Mouse (Mus musculus) adrenal gland, postnatal 4 days (tissue): ENCODE results near the gene Opcml. TPM values are rescaled to one million over a fixed set of nuclear protein-coding genes. Genes with fewer than 3 reads are reported as not detected.

Experiments used
- DNase-seq, 2 experiments: peaks; one replicate each; pipeline ENCODE4 v3.0.0; 2021 to 2022; ENCODE audit warnings: low spot score in 2 of 2, mixed read lengths in 2 of 2
- long read RNA-seq, 2 experiments: library from polyadenylated mRNA; stranded (forward); transcript quantifications; one replicate each; pipeline ENCODE4 v2.0.0; 2021
- total RNA-seq, 2 experiments: library from RNA; stranded (reverse); gene quantifications; 2 replicates each; pipeline ENCODE4 v1.2.3; 2021

Gene Opcml
- 1 to 10 TPM; 1.8 to 2.6 TPM for total RNA-seq
- long read RNA-seq, experiment 1: 0 reads
- long read RNA-seq, experiment 2: 0 reads

DNA sequence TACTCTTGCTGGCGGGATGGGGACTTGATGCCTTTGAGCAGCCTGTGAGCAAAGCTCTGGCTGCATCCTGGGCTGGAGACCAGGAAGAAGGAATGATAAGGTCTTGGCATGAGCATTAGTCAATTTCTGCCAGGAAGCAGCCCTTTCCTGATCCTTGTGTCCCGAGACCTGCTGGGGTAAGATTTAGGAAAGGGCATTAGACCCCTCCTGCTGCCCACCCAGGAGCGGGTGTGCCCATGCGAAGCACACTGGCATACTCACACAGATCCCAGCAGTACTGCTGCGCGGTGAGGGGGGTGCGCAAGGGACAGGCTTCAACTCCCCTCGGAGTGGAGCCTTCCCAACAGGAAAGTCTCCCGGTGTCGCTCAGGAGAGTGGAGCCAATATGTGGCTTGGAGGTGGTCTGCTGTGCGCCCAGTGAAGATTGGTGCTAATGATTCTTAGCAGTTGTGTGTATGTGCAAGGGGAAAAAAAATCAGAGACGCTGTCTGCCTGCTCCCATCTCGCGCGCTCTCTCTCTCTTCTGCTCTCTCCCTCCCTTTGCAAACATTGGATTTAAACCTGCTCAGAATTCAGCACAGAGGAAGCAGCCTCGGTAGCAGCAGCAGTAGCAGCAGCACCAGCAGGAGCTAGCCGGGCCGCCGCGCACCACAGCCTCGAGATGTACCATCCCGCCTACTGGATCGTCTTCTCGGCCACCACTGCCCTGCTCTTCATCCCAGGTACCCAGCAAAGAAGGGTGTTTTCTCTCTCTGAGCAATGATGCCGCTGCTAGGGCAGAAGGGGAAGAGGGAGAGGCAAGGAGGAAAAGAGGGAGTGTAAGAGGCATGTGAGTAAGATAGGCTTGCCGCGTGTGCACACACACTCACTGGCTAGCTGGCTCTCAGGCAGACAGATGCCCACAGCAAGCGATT, at the start of gene Opcml:
Opcml (plus strand) TSS at position 51 of the 914 bp plus-strand sequence.
- DNase-seq: no peak

GRCm38 (mm10) chr9:27758709-27759108, 31.9 kb upstream of the Opcml start:
- no peak for DNase-seq

- no peak for DNase-seq
Observed at GRCm38 (mm10) chr9:27761196-27761595, 29.4 kb upstream of the Opcml start.

GRCm38 (mm10) chr9:27766446-27766845, 24.1 kb upstream of the Opcml start:
- DNase-seq: no peak

DNA sequence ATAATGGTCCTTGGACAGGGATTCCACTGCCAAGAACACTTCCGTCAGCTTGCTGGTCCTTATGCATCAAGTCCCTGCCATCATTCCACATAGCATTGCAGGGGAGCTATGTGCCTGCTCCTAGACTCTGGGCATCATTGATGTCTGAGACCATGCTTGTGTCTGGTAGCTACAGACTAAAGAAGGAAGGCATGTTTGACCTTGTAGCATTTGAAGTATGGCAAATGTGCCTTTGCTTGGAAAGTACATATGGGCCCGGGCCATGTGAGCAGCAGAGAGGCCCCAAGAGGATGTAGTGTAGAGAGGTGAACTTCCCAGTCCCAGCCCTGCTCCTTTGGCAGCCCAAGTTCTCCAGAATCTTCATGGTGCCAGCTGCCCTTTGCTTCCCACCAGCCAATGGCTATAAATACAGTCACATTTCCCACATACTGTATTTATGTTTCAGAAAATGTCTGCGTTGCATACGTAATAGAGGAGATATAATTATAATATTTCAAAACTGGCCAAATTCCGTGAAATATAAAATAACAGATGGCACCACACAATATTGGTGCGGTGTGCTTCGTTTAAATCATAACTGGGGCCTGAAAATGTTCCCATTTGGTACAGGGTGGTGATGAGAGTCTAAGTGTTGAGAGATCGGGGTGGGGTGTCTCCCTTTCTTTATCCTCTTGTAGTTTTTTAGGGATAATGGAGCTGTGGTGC, 23.2 kb upstream of the Opcml start:
- no peak for DNase-seq

- no peak for DNase-seq
Observed at GRCm38 (mm10) chr9:27768788-27769187, 21.8 kb upstream of the Opcml start.

DNA sequence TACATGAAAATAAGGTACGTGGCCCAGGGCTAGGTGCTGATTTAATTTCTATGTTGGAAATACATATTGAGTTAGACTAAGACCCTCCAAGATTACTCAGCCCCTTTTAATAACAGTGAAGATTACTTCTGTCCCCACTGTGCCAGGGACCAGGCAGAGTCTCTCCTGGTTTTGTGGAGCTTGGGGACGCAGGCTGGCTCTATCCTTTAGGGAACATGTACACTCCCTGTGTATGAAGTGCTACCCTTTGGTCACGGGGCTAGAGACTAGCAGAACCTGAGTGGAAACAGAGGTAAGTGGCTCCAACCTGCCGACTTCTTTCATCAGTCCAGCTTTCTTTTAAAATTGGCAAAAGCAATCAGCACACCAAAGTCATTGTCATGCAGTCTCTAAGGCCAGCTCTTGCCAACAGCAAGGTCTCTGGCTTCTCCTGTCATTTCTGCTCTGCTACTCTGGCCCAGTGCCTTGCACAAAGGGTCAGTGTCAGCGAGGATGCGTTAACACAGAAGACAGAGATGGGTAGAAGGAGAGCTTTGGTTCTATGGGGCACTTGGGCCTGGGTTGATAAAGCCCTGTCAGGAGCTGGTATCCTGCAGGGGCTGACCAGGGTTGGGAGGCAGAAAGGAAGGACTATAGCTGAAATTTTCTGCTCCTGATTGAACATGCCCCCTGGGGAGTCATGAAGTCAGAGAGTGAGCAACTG, 9.1 kb upstream of the Opcml start:
- no peak for DNase-seq

DNA sequence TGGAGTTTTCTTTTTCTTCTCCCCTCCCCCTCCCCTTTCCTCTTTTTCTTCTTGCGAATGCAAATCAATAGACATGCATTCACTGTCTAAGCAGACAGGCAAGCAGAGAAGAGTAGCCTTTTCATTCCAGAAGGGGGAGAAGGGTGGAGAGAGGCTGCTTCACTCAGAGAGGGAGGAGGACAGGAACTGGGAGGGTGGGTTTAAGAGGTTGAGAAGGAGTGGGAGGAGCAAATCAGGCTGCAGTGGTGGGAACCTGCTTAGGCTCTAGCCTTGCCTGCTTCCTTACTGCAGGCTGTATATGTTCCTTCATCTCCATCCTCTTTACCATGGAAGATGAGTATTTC, 8.6 kb upstream of the Opcml start:
- DNase-seq: no peak

DNA sequence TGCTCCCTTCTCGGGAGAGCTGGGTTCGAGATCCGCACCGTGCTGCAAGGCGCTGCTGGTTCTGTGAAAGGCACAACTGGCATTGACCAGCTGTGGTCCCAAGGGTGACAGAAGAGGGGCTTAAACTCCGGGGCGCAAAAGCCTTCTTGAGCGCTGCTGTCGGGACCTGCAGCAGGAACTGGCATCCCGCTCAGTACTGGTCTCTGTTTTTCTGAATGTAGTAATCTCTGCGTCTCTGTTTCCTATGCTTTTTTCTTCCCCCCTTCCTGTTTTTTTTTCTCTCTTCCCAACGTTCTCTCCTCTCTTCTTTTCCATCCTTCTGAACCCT, 1.0 kb downstream of the Opcml start:
- DNase-seq: no peak

DNA sequence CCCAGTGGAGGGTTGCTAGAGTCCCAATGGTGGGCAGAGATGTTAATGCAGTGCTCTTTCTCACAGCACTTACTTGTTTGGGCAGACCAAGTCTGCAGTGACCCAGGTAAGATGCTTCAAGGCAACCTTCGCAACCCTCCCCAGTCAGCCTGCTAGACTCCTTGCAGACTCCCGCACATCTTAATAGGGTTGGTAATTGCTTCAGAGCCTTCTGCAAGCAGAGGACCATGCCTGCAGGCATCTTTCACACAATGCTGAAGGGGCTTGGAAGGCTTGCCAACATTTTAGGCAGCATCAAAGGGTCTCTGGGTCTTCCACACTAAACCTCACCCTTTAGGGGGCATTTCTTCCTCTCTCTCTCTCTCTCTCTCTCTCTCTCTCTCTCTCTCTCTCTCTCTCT, 1.7 kb downstream of the Opcml start:
- no peak for DNase-seq

DNA sequence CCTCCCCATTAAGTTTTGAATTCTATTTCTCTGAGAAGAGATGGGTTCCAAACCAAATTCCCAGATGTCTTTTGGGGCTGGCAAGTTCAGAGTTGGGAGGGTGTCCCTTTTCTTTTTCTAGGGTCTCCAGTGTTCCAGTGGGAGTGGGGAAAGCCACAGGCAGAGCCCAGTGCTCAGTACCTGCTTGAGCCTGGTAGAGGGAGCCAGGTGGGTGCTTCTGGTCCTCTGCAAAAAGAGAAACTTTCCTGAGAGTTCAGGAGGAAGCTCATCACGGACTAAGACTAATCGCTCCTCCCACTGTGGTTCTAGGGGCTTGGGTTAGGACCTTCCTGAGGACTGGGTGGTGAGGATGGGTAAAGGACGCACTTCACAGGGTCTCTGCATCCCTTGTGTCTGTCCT, 2.4 kb downstream of the Opcml start:
- DNase-seq: no peak

DNA sequence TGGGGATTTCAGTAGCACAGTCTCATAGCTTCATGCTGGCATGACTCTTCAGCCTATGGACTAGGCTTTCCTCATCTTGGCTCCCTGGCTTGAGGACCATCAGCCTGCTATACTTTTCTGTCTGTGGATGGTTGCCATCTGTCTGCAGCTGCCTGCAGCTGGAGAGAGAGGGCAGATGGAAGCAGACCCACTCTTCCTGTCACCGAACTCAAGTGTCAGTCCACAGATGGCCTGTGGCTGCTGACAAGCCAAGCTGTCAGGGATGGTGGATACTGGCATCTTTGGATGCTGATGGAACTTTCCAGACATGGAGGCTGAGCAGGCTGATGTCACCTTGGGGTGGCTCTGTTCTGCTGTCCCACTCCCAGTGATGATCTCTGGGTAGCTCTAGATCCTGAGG, 6.0 kb downstream of the Opcml start:
- no peak for DNase-seq

DNA sequence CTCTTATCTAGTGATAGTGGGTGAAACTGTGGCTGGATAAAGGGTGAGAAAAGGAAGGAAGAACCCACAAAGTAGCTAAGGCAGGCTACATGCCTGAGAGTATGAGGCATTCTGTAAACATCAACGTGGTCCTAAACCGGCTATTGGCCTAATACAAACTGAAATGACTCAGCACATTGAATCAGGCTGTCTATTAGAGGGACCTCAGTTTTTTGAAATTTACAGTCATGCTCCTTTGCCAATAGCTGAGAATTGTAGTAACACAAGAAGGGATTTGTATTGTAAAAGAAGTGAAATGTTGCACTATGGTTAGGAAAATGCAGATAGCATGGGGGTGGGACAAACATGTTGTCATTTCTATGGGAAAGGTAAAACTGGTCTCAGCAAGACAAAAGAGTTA, 10.4 kb downstream of the Opcml start:
- no peak for DNase-seq

- DNase-seq: no peak
Observed at GRCm38 (mm10) chr9:27801807-27802206, 11.2 kb downstream of the Opcml start.

- no peak for DNase-seq
Observed at GRCm38 (mm10) chr9:27802379-27802778, 11.8 kb downstream of the Opcml start.

- no peak for DNase-seq
Observed at GRCm38 (mm10) chr9:27804461-27804860, 13.9 kb downstream of the Opcml start.

GRCm38 (mm10) chr9:27809741-27810140, 19.2 kb downstream of the Opcml start:
- DNase-seq: no peak

DNA sequence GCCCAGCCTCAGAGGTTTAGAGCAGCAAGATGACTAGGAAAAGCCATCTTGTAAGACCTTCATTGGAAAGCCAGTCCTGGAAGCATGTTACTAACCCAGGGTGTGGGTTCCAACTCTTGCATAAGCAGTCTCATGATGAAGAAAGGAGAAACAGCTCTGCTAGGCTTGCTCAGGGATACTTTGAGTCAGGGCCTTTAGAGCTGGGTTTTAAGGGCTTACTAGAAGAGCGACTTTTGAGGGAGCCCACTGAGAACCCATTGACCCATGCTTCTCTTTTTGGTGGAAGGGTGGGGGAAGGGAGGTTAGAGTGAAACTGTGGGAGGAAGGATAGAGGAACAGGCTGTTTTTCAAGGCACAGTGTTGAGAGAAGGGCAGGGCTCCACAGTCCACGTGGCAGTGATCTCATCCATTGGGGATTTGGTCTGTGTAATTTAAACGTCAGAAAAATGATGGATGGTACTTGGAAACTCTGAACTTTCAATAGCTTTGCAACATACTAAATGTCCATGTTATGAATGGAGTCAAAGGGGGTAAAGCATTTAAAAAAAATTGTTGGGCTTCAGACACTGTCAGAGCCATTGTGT, 22.7 kb downstream of the Opcml start:
- no peak for DNase-seq

GRCm38 (mm10) chr9:27814161-27814560, 23.6 kb downstream of the Opcml start:
- no peak for DNase-seq

DNA sequence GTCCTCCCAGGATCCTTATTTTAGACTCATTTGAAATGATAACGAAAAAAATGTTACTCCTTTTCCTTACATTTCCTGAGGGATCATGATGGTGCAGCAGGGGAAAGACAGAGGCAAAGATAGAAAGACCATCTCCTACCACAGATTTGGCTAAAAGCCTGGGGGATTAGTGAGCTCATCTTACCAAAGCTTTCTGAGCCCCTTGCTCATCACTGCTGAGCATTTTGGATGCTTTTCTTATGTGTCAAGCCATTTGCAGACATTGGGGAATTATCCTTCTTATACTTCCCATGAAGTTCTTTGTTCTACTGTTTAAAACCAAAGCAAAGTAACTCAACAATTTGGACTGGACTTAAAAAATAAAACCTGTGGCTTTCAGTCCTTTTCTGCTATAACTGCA, 30.6 kb downstream of the Opcml start:
- DNase-seq: no peak

DNA sequence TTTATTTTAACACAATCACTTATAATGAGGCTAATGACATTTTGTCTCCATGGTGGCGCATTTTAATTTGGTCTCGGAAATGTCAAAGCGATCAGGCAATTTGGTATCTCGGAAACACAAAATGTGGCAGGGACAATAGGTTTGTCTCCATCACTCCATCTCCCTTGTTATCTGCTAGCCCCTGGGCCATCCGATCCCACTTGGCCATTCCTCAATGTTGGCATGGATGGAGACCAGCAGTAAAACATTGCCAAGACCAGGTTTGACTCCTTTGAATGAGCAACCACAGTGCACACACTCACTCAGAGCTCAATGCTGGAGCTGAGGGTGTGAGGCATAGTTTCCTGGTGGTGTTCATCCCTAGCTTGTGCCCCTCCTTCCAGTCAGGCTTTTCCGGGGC, 32.1 kb downstream of the Opcml start:
- no peak for DNase-seq

GRCm38 (mm10) chr9:27824424-27824823, 33.8 kb downstream of the Opcml start:
- DNase-seq: no peak
